Mouse (Mus musculus) neural tube, embryonic 14.5 days (tissue): ENCODE measurements around the gene Selenoo. TPM values are rescaled to one million over a fixed set of nuclear protein-coding genes. Genes with fewer than 3 reads are reported as not detected.

Experiments
- ATAC-seq: fragments of 200-750 bp; cut with Nextera tagmentation; 2 replicates; pipeline ENCODE4 v1.8.0; 2017; ENCODE audit warnings: low read depth, mild to moderate bottlenecking, moderate TSS enrichment, moderate library complexity
- H3K27ac ChIP-seq: fragments of 300-500 bp; sonication (generic); 2 replicates; pipeline ENCODE4 v1.5.1; 2014; ENCODE audit warnings: low read depth, mild to moderate bottlenecking, control low read depth, low read length, moderate library complexity, mixed read lengths
- H3K27me3 ChIP-seq: fragments of 300-500 bp; sonication (generic); 2 replicates; pipeline ENCODE4 v1.6.1; 2014; ENCODE audit warnings: low read length; ENCODE audit not compliant: control insufficient read depth, insufficient read depth
- H3K36me3 ChIP-seq: fragments of 300-500 bp; sonication (generic); 2 replicates; pipeline ENCODE4 v1.6.1; 2014; ENCODE audit warnings: low read length, mixed read lengths; ENCODE audit not compliant: control insufficient read depth, insufficient read depth
- H3K4me1 ChIP-seq: fragments of 300-500 bp; sonication (generic); 2 replicates; pipeline ENCODE4 v1.6.1; 2014; ENCODE audit warnings: low read length; ENCODE audit not compliant: control insufficient read depth, insufficient read depth
- H3K4me2 ChIP-seq: fragments of 300-500 bp; sonication (generic); 2 replicates; pipeline ENCODE4 v1.6.1; 2014; ENCODE audit warnings: mild to moderate bottlenecking, low read depth, low read length, control low read depth
- H3K4me3 ChIP-seq: fragments of 300-500 bp; sonication (generic); 2 replicates; pipeline ENCODE4 v1.5.1; 2014; ENCODE audit warnings: low read depth, low read length, control low read depth, mixed read lengths
- H3K9ac ChIP-seq: fragments of 300-500 bp; sonication (generic); replicated peaks from 2 replicates; pipeline ENCODE4 v1.6.1; 2014; ENCODE audit warnings: low read depth, mild to moderate bottlenecking, control low read depth, low read length, mixed read lengths
- H3K9me3 ChIP-seq: fragments of 300-500 bp; sonication (generic); 2 replicates; pipeline ENCODE4 v1.6.1; 2016; ENCODE audit warnings: low read length; ENCODE audit not compliant: control insufficient read depth
- WGBS: fragments of 180-500 bp; shearing (Covaris S2); extraction: QIAGEN DNeasy Blood & Tissue Kit; methylation state at CpG from one replicate; pipeline ENCODE4 v1.1.7; 2014; 5-methylcytosine and 5-hydroxymethylcytosine counted together
- polyA plus RNA-seq: library from polyadenylated mRNA; unstranded; fragments of >200 nt; fragmentation: Nextera tagmentation; extraction: Ambion mirVana; gene quantifications from 2 replicates; pipeline ENCODE4 v1.2.1, GENCODE M21; 2014

Selenoo gene
- polyA plus RNA-seq, 1 experiment from 2014 or later = 23.9 TPM

DNA sequence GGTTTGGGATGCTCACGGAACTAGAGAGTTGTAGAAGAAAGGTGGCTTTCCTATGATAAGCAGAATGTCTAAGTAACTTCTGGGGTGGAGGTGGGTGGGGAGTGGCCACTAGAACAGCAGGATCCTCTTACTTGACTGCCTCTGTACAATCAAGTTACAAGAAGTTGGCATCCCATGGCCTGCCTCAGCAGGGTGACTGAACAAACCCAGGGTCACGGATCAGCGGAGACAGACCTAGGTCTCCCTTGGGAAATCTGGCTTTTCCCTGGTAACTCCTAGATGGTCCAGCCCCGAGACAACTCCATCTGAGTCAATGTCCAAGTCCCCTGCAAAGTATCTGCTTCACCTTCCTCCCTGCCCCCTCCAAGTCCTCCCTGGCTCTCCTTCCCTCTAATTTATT lies 59.0 kb downstream of the Selenoo start:
- Histone ChIP-seq H3K4me1 (peaks cover 27% of the 10 kb centered on the region), H3K9me3 (no peaks in the 10 kb centered on the region), H3K9ac (peak overlapping the region; percentile 86; the same call in 1 of the 2 replicates), H3K27ac (no peak overlapping the region), H3K4me3 (peak overlapping the region; percentile 79; the same call in 1 of the 2 replicates), H3K36me3 (0 out of 2 replicates have a peak, but pooled peaks cover 9% of the 10 kb centered on the region), H3K4me2 (peak overlapping the region; percentile 87), H3K27me3 (no peaks in the 10 kb centered on the region)
- 45% methylated on average over 4 of the region's 4 CpGs for WGBS
- no peak for ATAC-seq

DNA sequence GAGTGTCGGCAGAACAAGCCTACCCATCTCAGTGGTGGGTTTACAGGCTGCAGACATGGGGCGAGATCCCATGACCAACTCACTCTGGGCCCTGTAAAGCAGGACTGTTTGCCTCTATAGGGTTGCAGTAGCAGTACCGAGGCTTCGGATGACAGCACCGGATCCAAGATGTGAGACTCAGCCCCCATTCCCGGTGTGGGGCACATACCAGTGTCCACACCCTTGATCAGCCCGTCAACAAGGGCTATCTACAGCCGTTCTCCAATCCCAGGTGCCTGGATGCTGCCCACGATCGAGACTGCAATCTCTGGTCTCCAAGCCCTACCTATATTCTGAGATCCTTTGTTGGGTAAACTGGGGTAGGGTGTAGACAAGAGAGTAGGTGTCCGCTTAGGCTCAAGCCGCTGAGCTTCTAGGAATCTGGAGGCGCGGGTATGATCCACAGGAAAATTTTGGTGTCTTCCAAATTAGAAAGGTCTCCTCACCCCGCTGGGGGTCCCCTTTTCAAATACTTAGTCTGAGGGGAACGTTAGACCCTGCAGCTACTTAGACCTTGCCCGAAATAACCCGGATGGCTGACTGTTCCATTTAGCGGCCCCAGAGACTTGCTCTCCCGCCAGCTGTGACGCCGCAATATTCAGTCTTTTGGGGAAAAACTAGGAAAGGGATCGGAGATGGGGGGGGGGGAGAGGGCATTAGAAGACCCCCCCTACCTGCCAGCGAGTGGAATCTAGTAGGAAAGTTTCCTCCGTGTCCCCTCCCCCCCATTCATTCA lies 59.8 kb downstream of the Selenoo start:
- H3K36me3 ChIP-seq = peaks cover 12% of the 10 kb centered on the region; the same call in 1 of the 2 replicates
- peak overlapping the region; percentile 86 for H3K9ac ChIP-seq
- WGBS = 4% methylated on average over 25 of the region's 25 CpGs
- peak; percentile 3; the same call in 1 of the 2 replicates for ATAC-seq
- H3K9me3 ChIP-seq = no peaks in the 10 kb centered on the region
- peaks cover 27% of the 10 kb centered on the region for H3K4me1 ChIP-seq
- peak overlapping the region; percentile 87 for H3K4me2 ChIP-seq
- peak overlapping the region; percentile 79 for H3K4me3 ChIP-seq
- H3K27me3 ChIP-seq = no peaks in the 10 kb centered on the region
- H3K27ac ChIP-seq = peak overlapping the region; percentile 85

DNA sequence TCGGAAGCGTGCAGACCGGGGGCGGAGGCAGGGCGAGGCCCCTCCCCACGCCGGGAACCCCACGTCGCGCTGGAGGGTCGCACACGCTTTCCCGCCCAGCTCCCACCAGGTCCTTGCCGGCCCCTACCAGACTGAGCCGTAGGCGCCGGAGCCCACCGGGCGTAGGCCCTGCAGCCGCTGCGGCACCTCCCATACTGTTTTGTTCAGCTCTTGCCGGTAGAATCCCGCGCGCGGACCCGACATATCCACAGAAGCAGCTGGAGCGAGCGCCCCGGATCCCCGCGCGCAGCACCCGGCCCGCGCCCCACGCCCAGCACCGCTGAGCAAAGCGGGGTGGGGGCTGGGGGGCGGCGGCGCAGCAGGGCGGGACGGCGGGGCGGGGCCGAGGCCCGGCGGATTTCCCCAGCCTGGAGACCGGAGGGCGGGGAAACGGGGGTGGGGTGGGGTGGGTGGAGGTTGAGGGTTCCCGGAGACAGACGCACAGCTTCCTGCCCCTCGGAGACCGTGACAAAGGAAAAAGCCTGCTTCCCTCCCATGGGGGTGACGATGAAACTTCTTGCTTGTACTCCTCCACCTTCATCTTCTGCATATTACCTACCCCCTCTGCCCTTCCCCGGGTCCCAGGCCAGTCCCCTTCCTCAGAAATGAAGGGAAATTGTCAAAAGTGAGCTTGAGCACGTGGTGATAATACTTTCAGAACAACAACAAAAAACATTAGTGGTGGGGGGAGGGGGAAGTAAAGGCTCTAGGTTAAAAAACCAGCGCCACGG lies 60.6 kb downstream of the Selenoo start, which contains the start of gene Mapk11:
Gene Mapk11, minus strand, starts transcription at position 358 of the 770 bp plus-strand sequence.
- peaks cover 27% of the 10 kb centered on the region for H3K4me1 ChIP-seq
- no peaks in the 10 kb centered on the region for H3K27me3 ChIP-seq
- peak within 1 kb of the TSS; percentile 86 for H3K9ac ChIP-seq
- peak within 1 kb of the TSS; percentile 79 for H3K4me3 ChIP-seq
- no peaks in the 10 kb centered on the region for H3K9me3 ChIP-seq
- H3K27ac ChIP-seq = peak within 1 kb of the TSS; percentile 85
- under 1% methylated on average over 39 of the region's 61 CpGs for WGBS
- ATAC-seq = peak; percentile 62
- peak within 1 kb of the TSS; percentile 87 for H3K4me2 ChIP-seq
- peaks cover 9% of the 10 kb centered on the region for H3K36me3 ChIP-seq

Other genes starting within 250 kb of the Selenoo start
- 45.7 and 54.9 TPM in 2 replicates for gene Pim3, start 226.9 kb upstream of the Selenoo start, polyA plus RNA-seq
- gene Ttll8, start 134.7 kb upstream of the Selenoo start, polyA plus RNA-seq = 0.11 and 0.13 TPM in 2 replicates
- gene Mlc1, start 110.1 kb upstream of the Selenoo start, polyA plus RNA-seq = 13.5 and 17.5 TPM in 2 replicates
- gene Mov10l1, start 106.2 kb upstream of the Selenoo start, polyA plus RNA-seq = not detected in 2 replicates
- 6.4 and 8.0 TPM in 2 replicates for gene Panx2, start 29.4 kb upstream of the Selenoo start, polyA plus RNA-seq
- 36.4 and 38.5 TPM in 2 replicates for gene Trabd, start 14.0 kb upstream of the Selenoo start, polyA plus RNA-seq
- gene Tubgcp6, start 34.0 kb downstream of the Selenoo start, polyA plus RNA-seq = 18.3 and 21.4 TPM in 2 replicates
- gene Hdac10, start 39.6 kb downstream of the Selenoo start, polyA plus RNA-seq = 22.1 and 24.9 TPM in 2 replicates
- gene Mapk12, start 51.6 kb downstream of the Selenoo start, polyA plus RNA-seq = 2.9 and 5.2 TPM in 2 replicates
- 24.9 and 32.9 TPM in 2 replicates for gene Mapk11, start 60.5 kb downstream of the Selenoo start, polyA plus RNA-seq
- gene Plxnb2, start 91.7 kb downstream of the Selenoo start, polyA plus RNA-seq = 66.4 and 100 TPM in 2 replicates
- 83.0 and 94.5 TPM in 2 replicates for gene Dennd6b, start 107.4 kb downstream of the Selenoo start, polyA plus RNA-seq
- gene Ppp6r2, start 122.5 kb downstream of the Selenoo start, polyA plus RNA-seq = 85.5 and 92.7 TPM in 2 replicates
- 108 and 122 TPM in 2 replicates for gene Sbf1, start 226.2 kb downstream of the Selenoo start, polyA plus RNA-seq
- not detected in 2 replicates for gene Adm2, start 233.6 kb downstream of the Selenoo start, polyA plus RNA-seq
- gene Miox, start 245.3 kb downstream of the Selenoo start, polyA plus RNA-seq = not detected in 2 replicates